Comparison of ENCODE assay signal across 24 mouse cellular contexts in genomic region chr8:75372006-75372405, GRCm38 (mm10). TPM values are rescaled to one million over a fixed set of nuclear protein-coding genes. Genes with fewer than 3 reads are reported as not detected.
"Had no signal": no experiment of that assay in that cellular context is flagged by ENCODE, and none has a peak within 500 bp of the region (broad histone marks: within the 10 kb centered on the region; RNA-seq: fewer than 3 reads in every experiment).

No protein-coding gene starts in this region.

- DNase-seq: gastrocnemius, adult 2 months; gastrocnemius, postnatal 10 days; gastrocnemius, postnatal 25 days; heart, adult 18-20 months; heart, postnatal 10 days; heart, postnatal 4 days; liver, embryonic 13.5 days; liver, postnatal 0 days had no signal

- H3K27me3 ChIP-seq: heart, embryonic 12.5 days; hindbrain, embryonic 12.5 days; intestine, embryonic 15.5 days; limb, embryonic 12.5 days; liver, embryonic 13.5 days; liver, embryonic 15.5 days had no signal

- ATAC-seq: forebrain, embryonic 16.5 days; hindbrain, embryonic 16.5 days; inflammation-experienced regulatory T-cells, adult 6 months; intestine, embryonic 15.5 days; intestine, postnatal 0 days; liver, postnatal 0 days had no signal

- H3K27ac ChIP-seq: gastrocnemius, adult 2 months; heart, embryonic 10.5 days; hindbrain, embryonic 10.5 days; hindbrain, embryonic 12.5 days; hindbrain, embryonic 14.5 days; intestine, embryonic 15.5 days; layer of hippocampus, adult 2 months; left cerebral cortex, adult 2 months; limb, embryonic 10.5 days; limb, embryonic 12.5 days; liver, embryonic 13.5 days; liver, embryonic 15.5 days had no signal

- H3K9ac ChIP-seq: heart, embryonic 12.5 days; hindbrain, embryonic 12.5 days; hindbrain, embryonic 14.5 days; intestine, embryonic 15.5 days; limb, embryonic 12.5 days; liver, embryonic 13.5 days; liver, embryonic 15.5 days; liver, postnatal 0 days had no signal

- H3K4me1 ChIP-seq: heart, embryonic 10.5 days; heart, embryonic 12.5 days; hindbrain, embryonic 10.5 days; hindbrain, embryonic 12.5 days; intestine, embryonic 15.5 days; limb, embryonic 10.5 days; limb, embryonic 12.5 days; liver, embryonic 13.5 days; liver, embryonic 15.5 days had no signal

- H3K4me3 ChIP-seq: gastrocnemius, adult 2 months; heart, embryonic 10.5 days; heart, embryonic 12.5 days; hindbrain, embryonic 10.5 days; hindbrain, embryonic 12.5 days; intestine, embryonic 15.5 days; layer of hippocampus, adult 2 months; left cerebral cortex, adult 2 months; limb, embryonic 10.5 days; limb, embryonic 12.5 days; liver, embryonic 13.5 days; liver, embryonic 15.5 days had no signal

- H3K9me3 ChIP-seq: heart, embryonic 10.5 days; heart, embryonic 12.5 days; hindbrain, embryonic 10.5 days; hindbrain, embryonic 12.5 days; intestine, embryonic 15.5 days; limb, embryonic 10.5 days; limb, embryonic 12.5 days; liver, embryonic 13.5 days; liver, embryonic 15.5 days had no signal

- H3K36me3 ChIP-seq: heart, embryonic 10.5 days; heart, embryonic 12.5 days; hindbrain, embryonic 10.5 days; hindbrain, embryonic 12.5 days; intestine, embryonic 15.5 days; limb, embryonic 10.5 days; limb, embryonic 12.5 days; liver, embryonic 13.5 days; liver, embryonic 15.5 days had no signal

- H3K4me2 ChIP-seq: heart, embryonic 12.5 days; hindbrain, embryonic 12.5 days; hindbrain, embryonic 14.5 days; intestine, embryonic 15.5 days; limb, embryonic 12.5 days; liver, embryonic 11.5 days; liver, embryonic 13.5 days; liver, embryonic 15.5 days had no signal

RNA-seq across cellular contexts. Expression of gene Gm10358, which starts 34.4 kb away (rescaled TPM):
- polyA plus RNA-seq: hindbrain, embryonic 12.5 days; hindbrain, embryonic 16.5 days; liver, embryonic 11.5 days had no signal
